Mouse (Mus musculus): ENCODE data around the gene Carhsp1.

Carhsp1 gene

DNA sequence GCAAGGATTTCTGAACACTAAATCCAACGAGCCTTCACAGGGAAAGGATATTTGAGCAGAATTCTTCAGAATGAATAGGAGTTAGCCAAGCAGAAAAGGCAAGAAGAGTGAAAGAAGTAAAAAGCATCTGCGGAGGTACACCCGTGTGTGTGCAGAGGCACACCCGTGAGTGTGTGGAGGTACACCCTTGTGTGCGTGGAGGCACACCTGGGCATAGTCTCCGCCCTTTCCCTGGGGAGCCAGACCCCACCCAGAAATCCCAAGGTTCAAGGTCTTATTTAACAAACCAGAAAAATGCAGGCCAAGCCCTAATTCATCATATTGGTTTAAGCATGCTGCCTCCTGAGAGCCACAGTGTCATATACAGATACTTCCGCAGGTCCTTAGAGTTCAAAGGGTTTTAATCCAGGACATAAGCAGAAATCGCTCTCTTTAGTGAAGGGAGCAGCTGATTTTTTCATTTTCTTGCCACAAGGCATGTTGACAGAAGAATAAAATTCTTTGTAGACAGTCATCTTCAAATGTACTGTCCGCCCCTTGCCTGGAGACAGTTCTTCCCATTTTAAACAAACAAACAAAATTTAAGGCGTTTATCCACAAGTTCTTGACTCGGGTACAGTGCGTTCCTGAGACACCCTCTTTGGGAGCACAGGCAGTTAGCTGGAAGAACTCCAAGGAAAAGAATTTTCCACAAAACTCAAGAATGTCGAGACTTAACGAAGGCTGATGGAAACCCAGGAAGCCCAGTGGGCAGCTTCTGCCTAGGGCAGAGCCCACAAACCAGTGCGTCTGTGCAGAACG, 51.4 kb downstream of the Carhsp1 start:
- H3K4me1 ChIP-seq (replicated peaks; ENCODE audit: low read depth, low read length) = peaks cover 25% of the 10 kb centered on the region
- H3K27me3 ChIP-seq (ENCODE audit: insufficient read depth, low read length) = peaks cover 10% of the 10 kb centered on the region
- H3K9me3 ChIP-seq (ENCODE audit: low read length) = no peaks in the 10 kb centered on the region
- TF ChIP-seq NANOG (IDR thresholded peaks at IDR 0.05; ENCODE audit: borderline replicate concordance, low read length) (no peak), POU5F1 (IDR thresholded peaks at IDR 0.05; ENCODE audit: borderline replicate concordance, low read length) (no peak), CTCF (conservative IDR thresholded peaks at IDR 0.05; ENCODE audit: low read length) (no peak)
- H3K4me3 ChIP-seq (replicated peaks; ENCODE audit: low read length) = no peak overlapping the region
- H3K36me3 ChIP-seq (ENCODE audit: insufficient read depth, low read length) = no peaks in the 10 kb centered on the region

DNA sequence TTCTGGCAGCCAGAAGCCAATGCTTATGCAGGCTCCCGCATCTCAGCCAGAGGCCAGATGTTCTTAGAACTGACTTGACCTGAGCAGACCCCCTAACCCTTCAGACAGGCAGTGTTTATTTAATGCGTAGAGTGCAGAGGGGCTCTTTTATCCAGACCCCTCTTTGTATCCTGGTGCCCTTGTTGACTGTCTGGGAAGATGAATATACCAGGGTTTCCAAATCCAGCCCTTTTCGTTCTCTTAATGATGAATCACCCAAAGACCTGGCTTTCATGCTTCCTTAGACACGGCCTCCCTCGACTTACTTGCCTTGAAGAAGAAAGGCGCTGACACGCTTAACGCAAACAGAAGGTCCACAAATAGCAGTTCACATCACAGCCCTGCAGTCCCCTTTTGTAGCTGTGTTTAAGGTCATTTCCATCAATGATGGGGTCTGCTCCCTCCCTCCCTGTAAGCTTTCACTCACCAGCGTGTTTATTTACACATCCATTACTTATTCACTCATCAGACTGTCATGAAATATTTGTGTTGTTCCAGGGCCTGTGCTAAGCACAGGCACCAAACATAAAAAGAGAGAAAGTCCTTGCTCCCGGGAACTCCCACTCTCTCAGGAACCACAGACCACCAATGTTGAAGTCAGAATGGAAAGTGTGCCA, 52.2 kb downstream of the Carhsp1 start:
- H3K9me3 ChIP-seq (ENCODE audit: low read length) = no peaks in the 10 kb centered on the region
- peaks cover 25% of the 10 kb centered on the region for H3K4me1 ChIP-seq (replicated peaks; ENCODE audit: low read depth, low read length)
- no peak overlapping the region for H3K4me3 ChIP-seq (replicated peaks; ENCODE audit: low read length)
- no peaks in the 10 kb centered on the region for H3K36me3 ChIP-seq (ENCODE audit: insufficient read depth, low read length)
- TF ChIP-seq CTCF (conservative IDR thresholded peaks at IDR 0.05; ENCODE audit: low read length) (no peak), NANOG (IDR thresholded peaks at IDR 0.05; ENCODE audit: borderline replicate concordance, low read length) (no peak), POU5F1 (IDR thresholded peaks at IDR 0.05; ENCODE audit: borderline replicate concordance, low read length) (no peak)
- H3K27me3 ChIP-seq (ENCODE audit: insufficient read depth, low read length) = peaks cover 10% of the 10 kb centered on the region

DNA sequence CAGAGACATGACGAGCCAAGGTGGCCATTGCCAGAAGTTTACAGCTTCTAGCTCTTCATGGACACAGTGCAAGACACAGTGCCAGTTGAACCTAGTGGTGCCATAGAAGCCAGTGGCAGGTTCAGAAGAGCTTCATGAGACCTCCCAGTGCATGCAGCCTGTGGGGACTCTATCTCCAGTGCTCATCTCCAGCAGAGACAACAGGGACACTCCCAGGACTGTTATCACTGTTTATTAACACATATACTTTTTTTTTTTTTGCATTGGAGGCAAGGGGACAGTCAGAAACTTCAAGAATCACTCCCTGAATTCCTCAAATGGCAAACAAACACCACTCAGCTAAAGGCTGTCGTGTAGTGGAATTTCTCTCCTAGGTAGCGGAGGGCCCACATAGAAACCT, 58.5 kb downstream of the Carhsp1 start:
- 0 out of 2 replicates have a peak, but pooled peaks cover 2% of the 10 kb centered on the region for H3K4me1 ChIP-seq (replicated peaks; ENCODE audit: low read depth, low read length)
- H3K4me3 ChIP-seq (replicated peaks; ENCODE audit: low read length) = no peak overlapping the region
- TF ChIP-seq CTCF (conservative IDR thresholded peaks at IDR 0.05; ENCODE audit: low read length) (no peak), POU5F1 (IDR thresholded peaks at IDR 0.05; ENCODE audit: borderline replicate concordance, low read length) (no peak), NANOG (IDR thresholded peaks at IDR 0.05; ENCODE audit: borderline replicate concordance, low read length) (no peak)
- peaks cover 5% of the 10 kb centered on the region; the same call in 1 of the 2 replicates for H3K27me3 ChIP-seq (ENCODE audit: insufficient read depth, low read length)
- no peaks in the 10 kb centered on the region for H3K9me3 ChIP-seq (ENCODE audit: low read length)
- H3K36me3 ChIP-seq (ENCODE audit: insufficient read depth, low read length) = no peaks in the 10 kb centered on the region

DNA sequence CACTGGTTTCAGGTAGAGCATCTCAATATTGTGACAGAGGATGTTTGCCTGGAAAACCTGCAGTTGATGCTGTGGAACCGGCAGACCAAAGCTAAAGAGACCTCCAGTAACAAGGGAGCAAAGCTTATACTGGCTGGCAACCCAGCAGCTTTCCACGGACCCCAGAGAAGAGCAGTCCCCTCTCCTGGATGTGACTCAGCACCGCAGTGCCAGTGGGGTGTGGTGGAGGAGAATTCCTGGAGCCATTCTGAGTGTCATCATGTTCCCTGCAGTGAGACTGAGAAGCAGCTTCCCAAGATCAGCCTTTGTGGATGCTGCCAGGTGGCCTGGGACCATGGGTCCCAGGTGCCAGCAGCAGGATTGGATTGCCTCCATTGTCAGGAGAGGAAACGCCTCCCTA, 58.9 kb downstream of the Carhsp1 start:
- no peak for TF ChIP-seq NANOG (IDR thresholded peaks at IDR 0.05; ENCODE audit: borderline replicate concordance, low read length)
- no peak for TF ChIP-seq POU5F1 (IDR thresholded peaks at IDR 0.05; ENCODE audit: borderline replicate concordance, low read length)
- TF ChIP-seq CTCF (conservative IDR thresholded peaks at IDR 0.05; ENCODE audit: low read length) = no peak
- Histone ChIP-seq H3K27me3 (ENCODE audit: insufficient read depth, low read length) (peaks cover 5% of the 10 kb centered on the region; the same call in 1 of the 2 replicates), H3K4me3 (replicated peaks; ENCODE audit: low read length) (no peak overlapping the region), H3K9me3 (ENCODE audit: low read length) (no peaks in the 10 kb centered on the region), H3K4me1 (replicated peaks; ENCODE audit: low read depth, low read length) (no peaks in the 10 kb centered on the region), H3K36me3 (ENCODE audit: insufficient read depth, low read length) (no peaks in the 10 kb centered on the region)

DNA sequence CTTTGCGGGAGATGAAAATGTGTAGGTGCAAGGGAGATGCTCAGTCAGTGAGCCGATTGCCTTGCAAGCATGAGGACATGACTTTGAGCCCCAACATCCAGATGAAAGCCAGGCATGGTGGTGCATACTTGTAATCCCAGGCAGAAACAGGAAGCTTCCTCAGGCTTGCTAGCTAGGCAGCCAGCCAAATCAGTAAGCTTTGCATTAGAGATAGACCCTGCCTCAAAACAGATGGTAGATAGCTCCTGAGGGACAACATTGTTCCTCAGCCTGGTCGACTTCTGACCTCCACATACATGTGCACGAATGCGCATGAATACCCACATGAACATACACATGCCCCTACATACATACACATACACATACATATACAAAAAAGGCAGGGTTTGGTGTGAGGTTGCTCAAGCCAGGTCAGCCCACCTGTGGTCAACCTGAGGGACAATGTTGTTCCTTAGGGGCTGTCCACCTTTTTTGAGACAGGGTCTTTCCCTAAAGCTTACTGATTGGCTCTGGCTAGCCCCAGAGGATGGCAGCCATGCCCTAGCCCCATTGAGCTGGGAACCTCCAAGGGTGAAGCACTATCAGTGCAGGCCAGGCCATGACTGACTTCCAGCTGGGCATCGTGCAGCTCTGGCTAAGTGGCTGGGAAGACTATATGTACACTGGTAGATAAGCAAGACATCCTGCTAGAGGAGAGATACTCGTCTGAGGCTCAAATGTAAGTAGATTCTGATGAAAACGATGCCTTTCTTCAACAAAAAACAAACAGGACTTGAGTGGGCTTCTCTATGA, 59.5 kb downstream of the Carhsp1 start:
- Histone ChIP-seq H3K4me3 (replicated peaks; ENCODE audit: low read length) (no peak overlapping the region), H3K4me1 (replicated peaks; ENCODE audit: low read depth, low read length) (no peaks in the 10 kb centered on the region), H3K9me3 (ENCODE audit: low read length) (no peaks in the 10 kb centered on the region), H3K27me3 (ENCODE audit: insufficient read depth, low read length) (peaks cover 5% of the 10 kb centered on the region; the same call in 1 of the 2 replicates), H3K36me3 (ENCODE audit: insufficient read depth, low read length) (no peaks in the 10 kb centered on the region)
- TF ChIP-seq NANOG (IDR thresholded peaks at IDR 0.05; ENCODE audit: borderline replicate concordance, low read length) (no peak), CTCF (conservative IDR thresholded peaks at IDR 0.05; ENCODE audit: low read length) (no peak), POU5F1 (IDR thresholded peaks at IDR 0.05; ENCODE audit: borderline replicate concordance, low read length) (no peak)

DNA sequence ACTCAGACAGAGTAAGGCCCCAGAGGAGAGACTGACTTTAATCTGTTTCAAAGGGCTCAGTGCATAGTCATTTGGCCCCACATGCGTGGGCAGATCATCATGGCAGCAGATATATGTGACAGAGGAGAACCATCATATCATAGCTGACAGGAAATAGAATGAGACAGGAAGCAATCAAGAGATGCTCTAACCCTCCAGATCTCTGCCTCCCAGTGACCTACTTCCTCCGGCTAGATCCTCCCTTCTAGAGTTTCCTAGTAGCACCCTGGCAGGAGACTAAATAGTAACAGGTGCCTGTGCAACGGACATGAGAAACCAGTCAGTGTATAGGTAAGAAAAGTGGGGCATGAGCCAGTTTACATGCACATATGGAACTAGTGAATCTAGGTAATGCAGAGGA, 61.6 kb downstream of the Carhsp1 start:
- no peaks in the 10 kb centered on the region for H3K9me3 ChIP-seq (ENCODE audit: low read length)
- no peak for TF ChIP-seq NANOG (IDR thresholded peaks at IDR 0.05; ENCODE audit: borderline replicate concordance, low read length)
- no peak for TF ChIP-seq CTCF (conservative IDR thresholded peaks at IDR 0.05; ENCODE audit: low read length)
- no peak for TF ChIP-seq POU5F1 (IDR thresholded peaks at IDR 0.05; ENCODE audit: borderline replicate concordance, low read length)
- peaks cover 5% of the 10 kb centered on the region; the same call in 1 of the 2 replicates for H3K27me3 ChIP-seq (ENCODE audit: insufficient read depth, low read length)
- H3K4me1 ChIP-seq (replicated peaks; ENCODE audit: low read depth, low read length) = no peaks in the 10 kb centered on the region
- H3K4me3 ChIP-seq (replicated peaks; ENCODE audit: low read length) = no peak overlapping the region
- H3K36me3 ChIP-seq (ENCODE audit: insufficient read depth, low read length) = no peaks in the 10 kb centered on the region
